Mouse (Mus musculus): ENCODE data around the gene Gm45713. TPM values are rescaled to one million over a fixed set of nuclear protein-coding genes. Genes with fewer than 3 reads are reported as not detected.

The Gm45713 gene
- polyA plus RNA-seq, 1 experiment from 2014 or later, result not detected

- peaks cover 21% of the 10 kb centered on the region; the same call in 1 of the 2 replicates for H3K36me3 ChIP-seq
- H3K4me3 ChIP-seq (replicated peaks), result no peak overlapping the region
- ATAC-seq, result no peak
- no peak overlapping the region for H3K9ac ChIP-seq (replicated peaks)
- H3K27ac ChIP-seq, result no peak overlapping the region
- 82% methylated on average over 1 of the region's 1 CpGs for WGBS
- peaks cover 32% of the 10 kb centered on the region for H3K27me3 ChIP-seq
- H3K4me2 ChIP-seq (replicated peaks), result no peak overlapping the region
- no peaks in the 10 kb centered on the region for H3K9me3 ChIP-seq
- H3K4me1 ChIP-seq (replicated peaks), result peaks cover 10% of the 10 kb centered on the region
Measured at GRCm38 (mm10) chr7:45138403-45138802, 2.4 kb upstream of the Gm45713 start.

GRCm38 (mm10) chr7:45137171-45138006 lies 1.4 kb upstream of the Gm45713 start:
- Histone ChIP-seq H3K4me1 (replicated peaks) (peaks cover 10% of the 10 kb centered on the region), H3K9ac (replicated peaks) (no peak overlapping the region), H3K4me2 (replicated peaks) (no peak overlapping the region), H3K27me3 (peaks cover 32% of the 10 kb centered on the region), H3K9me3 (no peaks in the 10 kb centered on the region), H3K36me3 (peaks cover 10% of the 10 kb centered on the region; the same call in 1 of the 2 replicates), H3K27ac (no peak overlapping the region), H3K4me3 (replicated peaks) (no peak overlapping the region)
- no peak for ATAC-seq
- 84% methylated on average over 12 of the region's 12 CpGs for WGBS

- WGBS, result 77% methylated on average over 3 of the region's 3 CpGs
- Histone ChIP-seq H3K4me2 (replicated peaks) (no peak overlapping the region), H3K9me3 (no peaks in the 10 kb centered on the region), H3K4me1 (replicated peaks) (peaks cover 10% of the 10 kb centered on the region), H3K27me3 (peaks cover 32% of the 10 kb centered on the region), H3K27ac (no peak overlapping the region), H3K36me3 (no peaks in the 10 kb centered on the region), H3K9ac (replicated peaks) (peak overlapping the region; percentile 63; the same call in 1 of the 2 replicates), H3K4me3 (replicated peaks) (no peak overlapping the region)
- no peak for ATAC-seq
Measured at GRCm38 (mm10) chr7:45135370-45135769, 661 bp downstream of the Gm45713 start.

GRCm38 (mm10) chr7:45134544-45135026 lies 1.4 kb downstream of the Gm45713 start:
- whole genome bisulfite sequencing, result 7% methylated on average over 12 of the region's 12 CpGs
- Histone ChIP-seq H3K4me2 (replicated peaks) (no peak overlapping the region), H3K9ac (replicated peaks) (no peak overlapping the region), H3K27me3 (peaks cover 32% of the 10 kb centered on the region), H3K36me3 (no peaks in the 10 kb centered on the region), H3K9me3 (no peaks in the 10 kb centered on the region), H3K4me3 (replicated peaks) (no peak overlapping the region), H3K27ac (no peak overlapping the region), H3K4me1 (replicated peaks) (peaks cover 15% of the 10 kb centered on the region)
- no peak for ATAC-seq

GRCm38 (mm10) chr7:45133446-45134159 lies 2.4 kb downstream of the Gm45713 start:
- Histone ChIP-seq H3K4me3 (replicated peaks) (no peak overlapping the region), H3K4me1 (replicated peaks) (peaks cover 19% of the 10 kb centered on the region), H3K36me3 (no peaks in the 10 kb centered on the region), H3K9me3 (no peaks in the 10 kb centered on the region), H3K27me3 (peaks cover 32% of the 10 kb centered on the region), H3K27ac (no peak overlapping the region), H3K9ac (replicated peaks) (no peak overlapping the region), H3K4me2 (replicated peaks) (no peak overlapping the region)
- no peak for ATAC-seq
- WGBS, result 76% methylated on average over 8 of the region's 8 CpGs

- H3K27ac ChIP-seq, result no peak overlapping the region
- H3K36me3 ChIP-seq, result peaks cover 6% of the 10 kb centered on the region
- ATAC-seq, result no peak
- WGBS, result 78% methylated on average over 10 of the region's 11 CpGs
- H3K9ac ChIP-seq (replicated peaks), result no peak overlapping the region
- peaks cover 20% of the 10 kb centered on the region for H3K27me3 ChIP-seq
- H3K4me2 ChIP-seq (replicated peaks), result no peak overlapping the region
- peaks cover 29% of the 10 kb centered on the region for H3K4me1 ChIP-seq (replicated peaks)
- no peaks in the 10 kb centered on the region for H3K9me3 ChIP-seq
- no peak overlapping the region for H3K4me3 ChIP-seq (replicated peaks)
Measured at GRCm38 (mm10) chr7:45131850-45132249, 4.2 kb downstream of the Gm45713 start.

GRCm38 (mm10) chr7:45129776-45130512 lies 6.1 kb downstream of the Gm45713 start:
- peaks cover 36% of the 10 kb centered on the region for H3K4me1 ChIP-seq (replicated peaks)
- peak overlapping the region; percentile 94; the same call in 1 of the 2 replicates for H3K27ac ChIP-seq
- H3K4me3 ChIP-seq (replicated peaks), result peak overlapping the region; percentile 49
- peaks cover 25% of the 10 kb centered on the region for H3K36me3 ChIP-seq
- peak overlapping the region; percentile 63; the same call in 1 of the 2 replicates for H3K9ac ChIP-seq (replicated peaks)
- no peak for ATAC-seq
- no peaks in the 10 kb centered on the region for H3K9me3 ChIP-seq
- H3K4me2 ChIP-seq (replicated peaks), result peak overlapping the region; percentile 62
- peaks cover 5% of the 10 kb centered on the region for H3K27me3 ChIP-seq
- WGBS, result 58% methylated on average over 15 of the region's 15 CpGs

GRCm38 (mm10) chr7:45129318-45129717 lies 6.7 kb downstream of the Gm45713 start:
- H3K4me1 ChIP-seq (replicated peaks), result peaks cover 41% of the 10 kb centered on the region
- peak overlapping the region; percentile 49 for H3K4me3 ChIP-seq (replicated peaks)
- ATAC-seq, result no peak
- peaks cover 26% of the 10 kb centered on the region for H3K36me3 ChIP-seq
- no peaks in the 10 kb centered on the region for H3K9me3 ChIP-seq
- peak overlapping the region; percentile 62 for H3K4me2 ChIP-seq (replicated peaks)
- peak overlapping the region; percentile 94 for H3K27ac ChIP-seq
- peak overlapping the region; percentile 63 for H3K9ac ChIP-seq (replicated peaks)
- no peaks in the 10 kb centered on the region; the same call in 1 of the 2 replicates for H3K27me3 ChIP-seq
- WGBS, result 1% methylated on average over 17 of the region's 17 CpGs

- 0% methylated on average over 48 of the region's 48 CpGs for WGBS
Measured at GRCm38 (mm10) chr7:45128624-45129246, 7.3 kb downstream of the Gm45713 start, which contains the start of gene Rpl13a. Gene Rpl13a, minus strand, starts transcription at chr7:45128761.

GRCm38 (mm10) chr7:45127700-45128224 lies 8.3 kb downstream of the Gm45713 start:
- Histone ChIP-seq H3K4me1 (replicated peaks) (peaks cover 48% of the 10 kb centered on the region), H3K36me3 (peaks cover 31% of the 10 kb centered on the region), H3K27ac (peak overlapping the region; percentile 83), H3K9me3 (no peaks in the 10 kb centered on the region), H3K4me3 (replicated peaks) (peak overlapping the region; percentile 65), H3K4me2 (replicated peaks) (peak overlapping the region; percentile 75), H3K27me3 (no peaks in the 10 kb centered on the region), H3K9ac (replicated peaks) (peak overlapping the region; percentile 97)
- ATAC-seq, result no peak
- under 1% methylated on average over 6 of the region's 6 CpGs for WGBS

More at GRCm38 (mm10) chr7:45128624-45129246, 7.3 kb downstream of the Gm45713 start, which contains the start of gene Rpl13a:
- no peaks in the 10 kb centered on the region for H3K9me3 ChIP-seq
- H3K9ac ChIP-seq (replicated peaks), result peak within 1 kb of the TSS; percentile 97
- no peaks in the 10 kb centered on the region; the same call in 1 of the 2 replicates for H3K27me3 ChIP-seq
- H3K27ac ChIP-seq, result peak within 1 kb of the TSS; percentile 94
- H3K36me3 ChIP-seq, result peaks cover 26% of the 10 kb centered on the region
- peak within 1 kb of the TSS; percentile 65 for H3K4me3 ChIP-seq (replicated peaks)
- H3K4me2 ChIP-seq (replicated peaks), result peak within 1 kb of the TSS; percentile 75
- peak; percentile 95 for ATAC-seq
- H3K4me1 ChIP-seq (replicated peaks), result peaks cover 41% of the 10 kb centered on the region
